Mouse (Mus musculus) layer of hippocampus, postnatal 25 days (tissue): ENCODE measurements at regions not wholly inside any gene's neighbourhood (a gene's known extent, or its start where the extent isn't known, plus 50 kb on each side); places are given as distances from the start of the nearest gene placed in this dataset.

Experiments used
- DNase-seq, 2 experiments: peaks; one replicate each; pipeline ENCODE4 v3.0.0; 2022; ENCODE audit warnings: mixed read lengths in 2 of 2, low spot score in 1 of 2; ENCODE audit errors: extremely low spot score in 1 of 2

- peak; percentile 43 to 68 for DNase-seq
Measured at GRCm38 (mm10) chr2:105523297-105523802, 124.2 kb upstream of the Rcn1 start.

GRCm38 (mm10) chr2:105525111-105525610, 126.0 kb upstream of the Rcn1 start:
- no peak for DNase-seq

- DNase-seq: no peak
Measured at GRCm38 (mm10) chr2:105528535-105528934, 129.4 kb upstream of the Rcn1 start.

GRCm38 (mm10) chr2:105544099-105544498, 124.6 kb upstream of the Pax6 start:
- DNase-seq: no peak

- DNase-seq: no peak
Measured at GRCm38 (mm10) chr2:105552092-105552491, 116.6 kb upstream of the Pax6 start.

GRCm38 (mm10) chr2:105586782-105587181, 81.9 kb upstream of the Pax6 start:
- DNase-seq: no peak

- DNase-seq: no peak
Measured at GRCm38 (mm10) chr2:105594131-105594530, 74.6 kb upstream of the Pax6 start.

- DNase-seq: no peak
Measured at GRCm38 (mm10) chr2:105604553-105605116, 64.1 kb upstream of the Pax6 start.

- DNase-seq: no peak
Measured at GRCm38 (mm10) chr2:105607969-105608538, 60.6 kb upstream of the Pax6 start.

GRCm38 (mm10) chr2:105608756-105609155, 59.9 kb upstream of the Pax6 start:
- DNase-seq: no peak

GRCm38 (mm10) chr2:105611014-105611413, 57.7 kb upstream of the Pax6 start:
- DNase-seq: no peak

GRCm38 (mm10) chr2:105611651-105612050, 57.0 kb upstream of the Pax6 start:
- DNase-seq: no peak

GRCm38 (mm10) chr2:105612051-105612664, 56.5 kb upstream of the Pax6 start:
- DNase-seq: no peak

GRCm38 (mm10) chr2:105612706-105613105, 56.0 kb upstream of the Pax6 start:
- DNase-seq: no peak

GRCm38 (mm10) chr2:105613243-105613642, 55.5 kb upstream of the Pax6 start:
- no peak for DNase-seq

GRCm38 (mm10) chr2:105615891-105616733, 52.6 kb upstream of the Pax6 start:
- peak; percentile 18 to 58 for DNase-seq
